Mouse (Mus musculus): ENCODE data around the gene Palm2.

GRCm38 (mm10) chr4:57524461-57524860 is 90.4 kb downstream of the Palm2 start:
- TF ChIP-seq CTCF (IDR thresholded peaks at IDR 0.05; ENCODE audit: insufficient read depth, low read length): no peak
- no peak for TF ChIP-seq POLR2A (IDR thresholded peaks at IDR 0.05; ENCODE audit: borderline replicate concordance, extremely low read depth, low read depth, low read length)
